Mouse (Mus musculus) cortical plate, adult 2 months (tissue): ENCODE data around the gene Noc2l.
A peak's percentile ranks its signal among the peaks of the same experiment; 100 is the strongest.

Experiments
- CTCF ChIP-seq: fragments of 200-500 bp; IDR thresholded peaks from 2 replicates; pipeline ENCODE4 v1.5.1; 2011; ENCODE audit warnings: mild to moderate bottlenecking, control low read depth, low read length; ENCODE audit not compliant: insufficient read depth; ENCODE audit errors: extremely low read depth
- POLR2A ChIP-seq: fragments of 200-500 bp; IDR thresholded peaks from 2 replicates; pipeline ENCODE4 v1.6.1; 2011; ENCODE audit warnings: mild to moderate bottlenecking, low read length, control low read depth; ENCODE audit not compliant: insufficient read depth; ENCODE audit errors: extremely low read depth

GRCm38 (mm10) chr4:156234701-156235213, 1.1 kb upstream of the Noc2l start, which contains the start of gene Plekhn1:
- TF ChIP-seq POLR2A, result 0 out of 2 replicates have a peak, but pooled peaks have one; percentile 14
- TF ChIP-seq CTCF, result no peak
